Mouse (Mus musculus) gastrocnemius, adult 18-20 months (tissue): Measurements from ENCODE around the gene Smg6. TPM values are rescaled to one million over a fixed set of nuclear protein-coding genes. Genes with fewer than 3 reads are reported as not detected.
A peak's percentile ranks its signal among the peaks of the same experiment; 100 is the strongest.

Source experiments
- DNase-seq: peaks from one replicate; pipeline ENCODE4 v3.0.0; 2021; ENCODE audit warnings: low spot score
- total RNA-seq, 2 experiments: library from RNA; stranded (reverse); gene quantifications; 2 replicates each; pipeline ENCODE4 v1.2.3; 2021

The Smg6 gene
- total RNA-seq, 2 experiments from 2014 or later = 11.8 to 12.3 TPM

DNA sequence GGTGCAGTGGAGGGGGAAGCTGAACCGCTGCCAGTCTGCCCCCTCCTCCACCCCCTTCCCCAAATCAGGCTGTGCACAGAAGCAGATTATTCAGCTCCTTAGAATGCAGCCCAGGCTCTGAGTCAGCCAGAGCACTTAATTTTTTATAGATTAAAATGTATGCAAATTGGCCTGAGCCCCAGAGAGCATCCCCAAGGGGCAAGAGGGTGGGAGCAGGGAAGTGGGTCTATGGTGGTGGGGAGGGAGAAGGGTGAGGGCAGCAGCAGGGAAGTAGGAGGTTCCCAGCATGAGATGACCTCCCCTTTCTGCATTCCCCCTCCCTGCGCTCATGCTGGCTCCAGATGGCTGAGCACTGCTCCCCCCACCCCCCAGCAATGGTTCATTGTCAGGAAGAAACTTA is 259.4 kb downstream of the Smg6 start:
- DNase-seq = no peak

DNA sequence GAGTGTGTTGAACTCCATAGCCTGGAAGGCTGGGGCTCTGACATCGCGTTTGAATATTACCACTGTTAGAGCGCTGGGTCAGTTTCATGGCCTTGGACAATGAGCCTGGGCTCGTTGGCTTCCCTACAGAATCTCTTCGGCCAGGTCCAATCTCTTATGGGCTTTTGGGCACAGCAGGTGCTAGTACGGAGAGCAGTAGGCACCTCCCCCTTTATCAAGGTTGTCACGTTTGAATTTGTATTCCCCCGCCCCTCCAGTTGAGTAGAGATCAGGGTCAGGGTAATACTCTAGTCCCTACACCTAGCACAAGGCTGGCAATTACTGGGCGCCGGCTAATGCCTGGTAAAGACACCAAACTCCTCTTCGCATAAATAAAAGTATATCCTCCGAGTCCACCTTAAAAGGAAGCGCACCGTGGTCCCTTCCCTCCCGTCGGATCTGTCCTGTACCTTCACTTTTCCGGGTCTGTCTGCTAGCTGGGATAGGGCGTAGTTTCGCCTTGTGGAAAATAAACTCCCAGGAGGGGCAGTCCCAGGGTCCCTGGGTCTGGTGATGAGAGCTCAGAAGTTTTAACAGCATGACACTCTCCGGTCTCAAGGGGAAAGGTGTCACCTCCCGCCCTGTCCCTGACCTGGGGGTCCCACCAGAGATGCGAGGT is 264.2 kb downstream of the Smg6 start:
- DNase-seq = no peak

- peak; percentile 75 for DNase-seq
These were observed 264.7 kb downstream of the Smg6 start for GRCm38 (mm10) chr11:75190371-75190724.

- DNase-seq = no peak
These were observed 265.4 kb downstream of the Smg6 start, which contains the start of gene Dph1 for GRCm38 (mm10) chr11:75190905-75191441. Dph1 (minus strand) TSS chr11:75191241.

DNA sequence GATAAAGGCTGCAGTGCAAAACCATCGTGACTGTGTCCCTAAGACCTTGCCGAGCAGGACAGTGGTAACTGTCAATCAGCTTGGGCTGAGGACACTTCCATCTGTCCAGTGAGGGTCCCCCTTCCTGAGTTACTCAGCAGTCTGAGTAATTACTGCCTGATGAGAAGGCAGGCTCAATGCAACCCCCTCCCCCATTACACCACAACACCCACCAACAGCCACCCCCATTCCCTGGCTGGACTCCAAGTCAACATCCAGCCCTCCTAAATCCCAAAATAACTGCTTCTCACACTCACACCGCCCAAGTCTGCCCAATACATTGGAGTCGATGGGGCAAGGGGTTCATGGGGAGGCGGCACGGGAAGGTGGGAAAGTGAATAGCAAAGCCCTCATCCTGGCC is 266.2 kb downstream of the Smg6 start:
- no peak for DNase-seq

- peak; percentile 83 for DNase-seq
These were observed 267.0 kb downstream of the Smg6 start for GRCm38 (mm10) chr11:75192336-75193214.

DNA sequence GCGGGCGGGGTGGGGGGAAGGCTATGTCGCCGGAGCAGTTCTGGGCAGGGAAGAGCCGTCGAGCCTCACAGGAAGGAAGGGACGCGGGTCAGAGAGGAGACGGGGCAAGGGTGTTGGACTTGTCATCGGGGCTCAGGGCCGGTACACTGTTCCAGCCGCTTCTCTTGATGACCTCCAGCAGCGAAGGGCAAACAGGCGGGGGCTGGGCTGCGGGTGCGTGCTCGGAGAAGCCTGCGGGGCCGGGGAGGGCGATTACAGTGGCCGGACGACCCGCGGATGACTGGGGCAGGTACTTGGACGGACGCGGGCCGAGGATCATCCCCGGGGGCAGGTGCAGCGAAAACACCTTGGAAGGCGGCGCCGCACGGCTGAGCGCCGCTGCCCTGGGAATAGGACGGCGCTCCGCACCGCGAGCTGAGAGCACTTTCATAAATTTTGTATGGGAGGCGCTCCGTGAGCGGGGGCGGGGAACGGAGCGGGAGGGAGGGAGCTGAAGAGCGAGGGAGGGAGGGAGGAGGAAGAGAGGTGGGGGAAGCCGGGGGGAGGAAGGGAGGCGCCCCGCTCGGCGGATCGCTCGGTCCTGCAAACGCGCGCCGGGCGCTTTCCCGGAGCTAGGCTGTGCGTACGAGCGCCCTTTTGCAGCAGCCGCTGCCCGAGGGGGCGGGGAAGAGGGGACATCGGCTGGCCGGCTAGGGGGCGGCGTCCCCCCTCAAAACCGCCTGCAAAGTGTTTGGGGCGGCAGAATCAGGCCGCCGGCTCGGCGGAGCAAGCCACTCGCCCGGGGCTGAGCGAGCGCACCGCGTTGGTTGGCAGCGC is 267.8 kb downstream of the Smg6 start, which contains the start of gene Rtn4rl1:
TSS of gene Rtn4rl1 (plus strand) at position 528 of the 816 bp plus-strand sequence.
- peak; percentile 58 for DNase-seq

DNA sequence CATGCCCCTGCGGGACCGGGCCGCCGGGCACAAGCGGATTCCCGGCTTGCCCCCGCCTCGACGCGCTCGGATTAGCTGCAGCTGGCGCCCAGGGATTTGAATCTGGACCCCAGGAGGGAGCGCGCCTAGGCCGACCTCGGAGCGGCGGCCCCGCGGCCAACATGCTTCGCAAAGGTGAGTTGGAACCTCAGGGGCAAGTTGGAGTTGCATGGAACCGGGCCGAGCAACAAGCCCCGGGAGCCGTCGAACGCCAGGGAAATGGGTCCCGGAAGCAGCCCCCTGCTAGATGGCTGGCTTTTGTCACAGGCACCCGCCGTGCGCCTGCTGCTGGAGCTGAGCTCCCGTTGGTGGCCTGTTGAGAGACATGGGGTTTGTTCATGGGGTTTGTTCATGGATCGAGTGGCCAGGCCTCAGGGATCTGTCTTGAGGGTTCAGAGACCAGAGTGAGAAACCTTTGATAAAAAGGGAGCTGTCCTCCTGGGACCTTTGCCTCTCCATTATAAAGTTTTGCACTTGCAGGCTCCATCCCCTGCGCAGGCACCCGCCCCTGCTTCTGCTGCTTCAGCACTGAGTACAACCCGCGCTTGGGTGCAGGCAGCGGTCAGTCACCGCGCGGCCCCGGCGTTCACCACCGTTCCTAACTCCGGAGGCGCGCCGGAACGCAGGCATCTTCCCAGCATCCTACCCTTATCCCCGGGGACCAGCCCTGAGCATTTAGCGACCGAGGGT is 268.7 kb downstream of the Smg6 start:
- no peak for DNase-seq

DNA sequence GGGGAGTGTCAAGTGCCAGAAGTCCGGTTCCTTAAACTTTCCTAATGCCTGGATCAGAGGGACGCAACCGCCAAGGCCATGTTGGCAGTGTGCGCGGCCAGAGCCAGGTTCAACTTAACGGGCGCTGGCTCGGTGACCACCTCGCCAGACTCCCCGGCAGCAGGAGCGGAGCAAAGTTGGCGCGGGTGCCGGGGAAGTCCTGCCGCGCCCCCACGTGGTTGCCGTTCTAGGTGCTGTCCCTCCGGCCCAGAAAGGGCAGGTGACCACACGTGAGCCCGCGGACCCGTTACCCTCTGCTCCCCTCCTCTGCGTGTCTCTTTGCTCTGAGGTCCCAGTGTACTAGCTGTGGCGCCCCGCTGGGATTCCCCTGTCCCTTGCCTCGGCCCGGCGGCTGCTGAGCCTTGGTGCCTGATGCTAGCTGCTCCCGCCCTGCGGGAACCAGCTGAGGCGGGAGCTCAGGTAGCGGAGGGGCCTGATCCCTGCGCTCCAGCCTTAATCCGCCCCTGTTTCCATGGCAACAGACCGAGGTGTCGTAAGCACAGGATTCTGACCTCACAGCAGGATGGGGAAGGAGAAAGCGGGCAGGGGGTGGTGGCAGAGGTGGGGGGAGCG is 269.3 kb downstream of the Smg6 start:
- DNase-seq = no peak

GRCm38 (mm10) chr11:75196131-75196530 is 270.5 kb downstream of the Smg6 start:
- DNase-seq = no peak

DNA sequence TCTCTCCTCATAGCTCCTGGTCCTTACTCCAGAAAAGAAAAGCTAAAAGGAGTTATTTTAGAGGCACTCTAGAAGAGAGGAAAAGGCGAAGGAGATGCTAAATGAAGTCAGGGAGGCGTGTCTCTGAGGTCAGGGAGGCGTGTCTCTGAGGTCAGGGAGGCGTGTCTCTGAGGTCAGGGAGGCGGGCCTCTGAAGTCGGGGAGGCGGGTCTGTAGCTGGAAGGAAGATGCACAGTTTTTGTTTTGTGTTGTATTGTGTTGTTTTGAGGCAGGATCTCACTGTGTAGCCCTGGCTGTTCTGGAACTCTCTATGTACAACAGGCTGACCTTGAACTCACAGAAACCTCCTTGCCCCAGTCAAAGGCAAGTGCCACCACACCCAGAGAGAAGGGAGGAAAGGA is 272.3 kb downstream of the Smg6 start:
- DNase-seq = no peak

- no peak for DNase-seq
These were observed 273.2 kb downstream of the Smg6 start for GRCm38 (mm10) chr11:75198792-75199191.

- no peak for DNase-seq
These were observed 274.3 kb downstream of the Smg6 start for GRCm38 (mm10) chr11:75199951-75200350.

DNA sequence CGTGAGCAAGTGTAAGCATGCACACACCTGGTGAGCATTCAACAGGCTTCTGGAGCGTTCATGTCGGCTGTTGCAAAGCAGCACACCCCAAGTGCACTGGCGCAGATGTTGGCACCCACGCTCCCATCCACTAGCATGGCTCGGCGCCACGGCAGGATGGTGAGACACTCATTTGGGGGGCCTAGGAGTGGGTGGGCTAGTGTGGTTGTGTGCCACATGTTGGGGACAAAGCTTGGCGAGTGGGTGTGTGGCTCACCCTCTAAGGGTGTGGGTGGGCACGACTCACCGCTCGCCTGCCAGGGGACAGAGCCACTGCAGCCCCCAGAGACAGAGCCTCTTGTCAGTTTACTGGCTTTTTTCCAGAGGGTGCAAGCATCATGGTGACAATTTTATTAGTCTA is 275.3 kb downstream of the Smg6 start:
- no peak for DNase-seq

DNA sequence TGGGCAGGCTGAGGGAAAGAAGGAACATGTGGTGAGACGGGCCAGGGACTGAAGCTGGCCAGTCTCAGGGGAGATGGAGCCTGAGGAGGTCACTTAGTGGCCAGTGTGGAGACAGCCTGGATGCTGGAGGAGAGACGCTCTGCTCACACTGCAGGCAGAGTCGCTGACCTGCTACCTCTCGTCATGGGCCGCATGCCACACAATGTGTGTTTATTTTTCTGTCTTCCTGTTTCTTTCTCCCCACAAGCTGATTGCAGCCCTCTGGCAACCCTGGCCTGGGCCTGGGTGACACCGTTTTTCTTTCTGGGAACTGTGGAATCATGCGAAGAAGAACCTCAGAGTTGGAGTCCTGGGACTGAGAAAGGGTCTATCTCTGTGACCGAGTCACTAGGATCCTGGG is 276.1 kb downstream of the Smg6 start:
- no peak for DNase-seq

GRCm38 (mm10) chr11:75203926-75204325 is 278.3 kb downstream of the Smg6 start:
- DNase-seq = no peak

DNA sequence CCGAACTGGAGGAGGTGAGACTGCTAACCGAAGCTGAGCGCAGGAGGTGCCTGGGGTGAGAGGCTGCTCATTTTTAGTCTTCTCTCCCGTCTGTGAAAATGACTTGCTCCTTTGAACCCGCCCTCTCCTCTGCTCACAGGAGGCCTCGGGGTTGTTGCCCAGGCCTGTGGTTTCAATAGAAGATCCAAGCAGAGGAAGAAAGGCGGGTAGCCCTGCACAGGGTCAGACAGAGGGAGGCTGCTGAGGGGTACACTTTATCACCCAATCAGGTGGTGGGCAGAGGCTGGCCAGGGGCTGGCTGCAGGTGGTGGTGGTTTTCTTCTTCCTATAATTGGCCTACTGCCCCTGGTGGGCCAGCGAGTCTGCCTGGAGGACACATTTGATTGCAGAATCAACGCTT is 278.8 kb downstream of the Smg6 start:
- no peak for DNase-seq

- no peak for DNase-seq
These were observed 280.7 kb downstream of the Smg6 start for GRCm38 (mm10) chr11:75206347-75206746.

DNA sequence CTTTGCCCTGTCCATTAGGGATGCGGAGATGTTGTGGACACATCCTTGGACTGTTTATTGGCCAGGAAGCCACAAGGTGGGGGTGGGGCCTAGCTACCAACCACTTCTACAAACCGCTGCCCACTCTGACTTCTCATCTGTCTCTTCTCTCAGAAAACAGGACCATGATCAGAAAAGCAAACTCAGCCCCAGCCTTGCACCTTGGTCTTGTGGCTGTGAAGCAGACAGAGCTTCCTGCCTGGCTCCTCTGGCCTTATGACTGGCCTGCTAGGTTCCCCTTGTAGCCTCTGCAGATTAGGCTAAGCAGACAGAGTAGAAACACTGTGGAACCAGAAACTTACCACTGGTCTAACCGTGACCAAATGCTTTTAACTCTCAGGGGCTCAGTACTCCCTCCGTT is 283.7 kb downstream of the Smg6 start:
- no peak for DNase-seq

DNA sequence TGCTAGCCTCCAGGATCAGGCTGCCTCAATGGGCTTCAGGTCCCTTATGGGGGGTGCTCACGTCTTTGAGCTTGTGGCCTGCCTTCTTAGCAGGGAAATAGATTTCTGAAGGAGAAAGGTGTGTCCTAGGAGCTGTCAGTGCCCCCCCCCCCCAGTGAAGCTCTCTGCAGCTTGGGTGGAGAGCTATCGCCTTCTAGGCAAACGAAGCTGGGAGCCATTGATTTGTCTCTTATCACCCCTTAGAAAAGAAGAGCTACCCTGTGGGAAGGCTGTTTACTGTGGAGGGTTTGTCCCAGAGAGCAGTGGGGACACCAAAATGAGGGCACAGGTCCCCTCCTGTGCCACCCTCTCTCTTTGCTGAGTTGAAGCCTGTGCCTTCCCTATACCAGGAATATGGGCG is 284.5 kb downstream of the Smg6 start:
- DNase-seq = no peak

- no peak for DNase-seq
These were observed 285.1 kb downstream of the Smg6 start for GRCm38 (mm10) chr11:75210755-75211154.
